Comparison of ENCODE assay signal across 8 mouse cellular contexts in the genomic region with DNA sequence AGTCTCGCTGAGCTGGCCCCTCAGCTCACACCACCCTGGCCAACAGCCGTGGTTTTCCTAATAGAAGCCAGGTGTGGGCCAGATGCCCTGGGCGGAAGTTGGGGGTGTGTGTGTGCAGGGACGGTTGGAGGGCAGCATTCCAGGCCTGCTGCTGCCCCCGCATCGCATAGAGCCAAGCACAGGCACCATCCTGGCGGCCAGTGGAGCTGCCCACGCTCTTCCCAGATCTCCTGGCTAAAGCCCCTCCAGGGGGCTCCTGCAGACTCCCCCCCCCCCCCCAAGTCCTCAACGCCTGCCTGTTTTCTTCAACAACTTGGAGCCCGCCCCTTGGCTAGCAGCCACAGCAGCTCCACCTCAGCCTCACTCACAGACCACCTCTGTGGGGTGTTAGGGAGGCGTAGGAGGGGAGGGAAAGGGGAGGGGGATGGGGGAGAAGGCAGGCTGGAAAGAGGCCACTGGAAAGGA. TPM values are rescaled to one million over a fixed set of nuclear protein-coding genes. Genes with fewer than 3 reads are reported as not detected.
DNase-seq lines count a peak whose midpoint lies in the region; ATAC-seq and TF ChIP-seq lines count a peak whose summit lies in the region.

No protein-coding gene starts in this region.

- H3K36me3 ChIP-seq in forebrain, postnatal 0 days (ENCODE audit: insufficient read depth): peaks cover 28% of the 10 kb centered on the region
- H3K36me3 ChIP-seq in limb, embryonic 11.5 days (ENCODE audit: control insufficient read depth, insufficient read depth, low read length): peaks cover 6% of the 10 kb centered on the region; the same call in 1 of the 2 replicates

- 14% methylated on average over 11 of the region's 11 CpGs for WGBS in forebrain, postnatal 0 days
- 8% methylated on average over 11 of the region's 11 CpGs for WGBS in limb, embryonic 11.5 days

- no peak overlapping the region for H3K9ac ChIP-seq in forebrain, postnatal 0 days
- H3K9ac ChIP-seq in limb, embryonic 11.5 days (ENCODE audit: low read length): peak overlapping the region; percentile 54

- H3K27me3 ChIP-seq in forebrain, postnatal 0 days (ENCODE audit: insufficient read depth, low read length): no peaks in the 10 kb centered on the region
- H3K27me3 ChIP-seq in limb, embryonic 11.5 days (ENCODE audit: control insufficient read depth, insufficient read depth, low read length): no peaks in the 10 kb centered on the region

- peak; percentile 52 for DNase-seq in kidney, postnatal 10 days
- no peak for DNase-seq in kidney, postnatal 36 days
- no peak for DNase-seq in forebrain, postnatal 0 days
- DNase-seq in limb, embryonic 11.5 days (ENCODE audit: low spot score): peak; percentile 96
- DNase-seq in ovary, postnatal 36 days (ENCODE audit: low spot score): peak; percentile 65
- DNase-seq in cerebellum, postnatal 14 days: no peak
- no peak for DNase-seq in right cerebral cortex, postnatal 36 days (ENCODE audit: low spot score in 2 of 2)

- H3K27ac ChIP-seq in forebrain, postnatal 0 days (ENCODE audit: low read depth, low read length): no peak overlapping the region; the same call in 1 of the 2 replicates
- H3K27ac ChIP-seq in limb, embryonic 11.5 days (replicated peaks; ENCODE audit: low read depth, low read length): peak overlapping the region; percentile 97

- no peaks in the 10 kb centered on the region for H3K9me3 ChIP-seq in forebrain, postnatal 0 days (ENCODE audit: low read length)
- H3K9me3 ChIP-seq in limb, embryonic 11.5 days (ENCODE audit: control insufficient read depth, low read length): no peaks in the 10 kb centered on the region

- peak; percentile 26; the same call in 1 of the 2 replicates for ATAC-seq in common myeloid progenitor, adult 5-6 weeks (replicated peaks; ENCODE audit: low read depth, poor library complexity, severe bottlenecking)
- peak; percentile 47; the same call in 1 of the 2 replicates for ATAC-seq in forebrain, postnatal 0 days
- peak; percentile 96 for ATAC-seq in limb, embryonic 11.5 days (ENCODE audit: insufficient number of reproducible peaks, low FRiP score, low TSS enrichment, low read depth)

- no peak overlapping the region for H3K4me3 ChIP-seq in forebrain, postnatal 0 days (ENCODE audit: low read depth, low read length)
- H3K4me3 ChIP-seq in limb, embryonic 11.5 days (ENCODE audit: low read depth, low read length): no peak overlapping the region

- no peak overlapping the region for H3K4me2 ChIP-seq in forebrain, postnatal 0 days (ENCODE audit: low read depth)
- H3K4me2 ChIP-seq in limb, embryonic 11.5 days (ENCODE audit: low read depth, severe bottlenecking): peak overlapping the region; percentile 34; the same call in 1 of the 2 replicates

- no peaks in the 10 kb centered on the region for H3K4me1 ChIP-seq in forebrain, postnatal 0 days (ENCODE audit: insufficient read depth)
- peaks cover 56% of the 10 kb centered on the region for H3K4me1 ChIP-seq in limb, embryonic 11.5 days (ENCODE audit: control insufficient read depth, insufficient read depth, low read length)

- no peak for TF ChIP-seq CTCF in forebrain, postnatal 0 days (IDR thresholded peaks at IDR 0.05; ENCODE audit: low read depth)

RNA-seq across cellular contexts. Expression of gene Dnaja3, which starts 19.0 kb away (rescaled TPM):
- total RNA-seq in common myeloid progenitor, adult 5-6 weeks (2017): 55.8 and 68.1 TPM in 2 replicates
- 47.2 and 51.5 TPM in 2 replicates for total RNA-seq in forebrain, postnatal 0 days (2014; rRNA removed)
- polyA plus RNA-seq in forebrain, postnatal 0 days (2015; fragmentation: Nextera tagmentation; extraction: Ambion mirVana): 37.5 and 48.6 TPM in 2 replicates
- polyA plus RNA-seq in limb, embryonic 11.5 days (2014; fragmentation: Nextera tagmentation; extraction: Ambion mirVana): 56.5 and 59.1 TPM in 2 replicates

RNA-seq across cellular contexts. Expression of gene Vasn, which starts 19.1 kb away (rescaled TPM):
- total RNA-seq in common myeloid progenitor, adult 5-6 weeks (2017): 0.10 and 0.46 TPM in 2 replicates
- 5.5 and 6.5 TPM in 2 replicates for total RNA-seq in forebrain, postnatal 0 days (2014; rRNA removed)
- 3.0 and 3.6 TPM in 2 replicates for polyA plus RNA-seq in forebrain, postnatal 0 days (2015; fragmentation: Nextera tagmentation; extraction: Ambion mirVana)
- 20.2 and 22.3 TPM in 2 replicates for polyA plus RNA-seq in limb, embryonic 11.5 days (2014; fragmentation: Nextera tagmentation; extraction: Ambion mirVana)

RNA-seq across cellular contexts. Expression of gene Coro7, which starts 20.8 kb away (rescaled TPM):
- total RNA-seq in common myeloid progenitor, adult 5-6 weeks (2017): 22.7 and 35.4 TPM in 2 replicates
- total RNA-seq in forebrain, postnatal 0 days (2014; rRNA removed): 24.9 and 25.2 TPM in 2 replicates
- polyA plus RNA-seq in forebrain, postnatal 0 days (2015; fragmentation: Nextera tagmentation; extraction: Ambion mirVana): 23.5 and 29.3 TPM in 2 replicates
- 13.1 and 15.7 TPM in 2 replicates for polyA plus RNA-seq in limb, embryonic 11.5 days (2014; fragmentation: Nextera tagmentation; extraction: Ambion mirVana)

RNA-seq across cellular contexts. Expression of gene Pam16, which starts 34.0 kb away (rescaled TPM):
- 8.3 and 11.1 TPM in 2 replicates for total RNA-seq in common myeloid progenitor, adult 5-6 weeks (2017)
- 52.2 and 54.5 TPM in 2 replicates for total RNA-seq in forebrain, postnatal 0 days (2014; rRNA removed)
- polyA plus RNA-seq in forebrain, postnatal 0 days (2015; fragmentation: Nextera tagmentation; extraction: Ambion mirVana): 138 and 161 TPM in 2 replicates
- 107 and 115 TPM in 2 replicates for polyA plus RNA-seq in limb, embryonic 11.5 days (2014; fragmentation: Nextera tagmentation; extraction: Ambion mirVana)

Comparison
In these comparisons a context has a peak if more than half of its experiments do, and no peak if none do; other contexts are left out.
1. DNase-seq: peak in kidney, postnatal 10 days (single experiment), limb, embryonic 11.5 days (single experiment) and ovary, postnatal 36 days (single experiment); none in kidney, postnatal 36 days (0 of 2), forebrain, postnatal 0 days (single experiment), cerebellum, postnatal 14 days (0 of 2) and right cerebral cortex, postnatal 36 days (0 of 2).
2. ATAC-seq: peak in every context shown above with its lines; median percentile 96 in limb, embryonic 11.5 days; 47 in forebrain, postnatal 0 days; 26 in common myeloid progenitor, adult 5-6 weeks.